Mouse (Mus musculus): ENCODE data around the gene Gys2. TPM values are rescaled to one million over a fixed set of nuclear protein-coding genes. Genes with fewer than 3 reads are reported as not detected.

Gene Gys2
- polyA plus RNA-seq, 1 experiment from 2014 or later = not detected

GRCm38 (mm10) chr6:142387011-142387754, 85.7 kb downstream of the Gys2 start, which contains the start of the genes Recql and Golt1b:
Recql (minus strand) TSS chr6:142387087.
Golt1b (plus strand) TSS chr6:142387221.
- Histone ChIP-seq H3K36me3 (ENCODE audit: control insufficient read depth, insufficient read depth) (no peaks in the 10 kb centered on the region), H3K27me3 (replicated peaks; ENCODE audit: control insufficient read depth, insufficient read depth, low read length) (no peaks in the 10 kb centered on the region), H3K9ac (replicated peaks; ENCODE audit: low read depth, low read length) (peak within 1 kb of the TSS; percentile 88), H3K4me2 (ENCODE audit: low read length) (peak within 1 kb of the TSS; percentile 93), H3K27ac (ENCODE audit: low read length) (peak within 1 kb of the TSS; percentile 54; the same call in 1 of the 2 replicates), H3K4me3 (replicated peaks; ENCODE audit: low read length) (peak within 1 kb of the TSS; percentile 93), H3K4me1 (replicated peaks; ENCODE audit: control insufficient read depth, insufficient read depth, low read length) (peaks cover 16% of the 10 kb centered on the region), H3K9me3 (ENCODE audit: control insufficient read depth, low read length) (no peaks in the 10 kb centered on the region)
- ATAC-seq = peak; percentile 100
- under 1% methylated on average over 68 of the region's 87 CpGs for WGBS

- Histone ChIP-seq H3K27ac (ENCODE audit: low read length) (peak overlapping the region; percentile 54; the same call in 1 of the 2 replicates), H3K4me3 (replicated peaks; ENCODE audit: low read length) (peak overlapping the region; percentile 93), H3K9me3 (ENCODE audit: control insufficient read depth, low read length) (no peaks in the 10 kb centered on the region), H3K4me1 (replicated peaks; ENCODE audit: control insufficient read depth, insufficient read depth, low read length) (peaks cover 16% of the 10 kb centered on the region), H3K36me3 (ENCODE audit: control insufficient read depth, insufficient read depth) (no peaks in the 10 kb centered on the region), H3K27me3 (replicated peaks; ENCODE audit: control insufficient read depth, insufficient read depth, low read length) (no peaks in the 10 kb centered on the region), H3K4me2 (ENCODE audit: low read length) (peak overlapping the region; percentile 93), H3K9ac (replicated peaks; ENCODE audit: low read depth, low read length) (peak overlapping the region; percentile 60)
- ATAC-seq = peak; percentile 77
- WGBS = 5% methylated on average over 31 of the region's 31 CpGs
Observed at GRCm38 (mm10) chr6:142386285-142387010, 86.5 kb downstream of the Gys2 start.

DNA sequence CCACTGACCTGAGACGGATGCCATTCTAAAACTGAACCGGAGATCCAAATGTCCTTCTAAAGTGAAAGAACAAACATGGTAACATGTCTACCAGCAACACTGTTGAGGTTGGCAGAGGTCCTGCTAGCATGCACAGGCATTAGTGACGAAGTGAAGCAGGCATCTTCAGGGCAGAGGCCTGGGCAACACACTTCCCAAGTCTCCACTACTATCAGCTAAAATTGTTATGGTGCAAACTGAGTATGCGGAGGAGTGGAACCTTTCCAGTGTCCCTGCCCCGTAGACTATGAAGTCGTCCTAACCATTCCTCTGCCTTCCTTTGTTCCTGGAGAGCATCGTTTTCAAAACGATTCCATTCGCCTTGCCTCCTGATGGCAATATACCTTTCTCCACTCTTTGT, 88.4 kb downstream of the Gys2 start:
- no peak overlapping the region for H3K4me2 ChIP-seq (ENCODE audit: low read length)
- peaks cover 16% of the 10 kb centered on the region for H3K4me1 ChIP-seq (replicated peaks; ENCODE audit: control insufficient read depth, insufficient read depth, low read length)
- 89% methylated on average over 9 of the region's 9 CpGs for WGBS
- no peak for ATAC-seq
- no peak overlapping the region for H3K4me3 ChIP-seq (replicated peaks; ENCODE audit: low read length)
- H3K36me3 ChIP-seq (ENCODE audit: control insufficient read depth, insufficient read depth) = no peaks in the 10 kb centered on the region
- no peaks in the 10 kb centered on the region for H3K27me3 ChIP-seq (replicated peaks; ENCODE audit: control insufficient read depth, insufficient read depth, low read length)
- no peak overlapping the region for H3K9ac ChIP-seq (replicated peaks; ENCODE audit: low read depth, low read length)
- no peaks in the 10 kb centered on the region for H3K9me3 ChIP-seq (ENCODE audit: control insufficient read depth, low read length)
- no peak overlapping the region for H3K27ac ChIP-seq (ENCODE audit: low read length)

DNA sequence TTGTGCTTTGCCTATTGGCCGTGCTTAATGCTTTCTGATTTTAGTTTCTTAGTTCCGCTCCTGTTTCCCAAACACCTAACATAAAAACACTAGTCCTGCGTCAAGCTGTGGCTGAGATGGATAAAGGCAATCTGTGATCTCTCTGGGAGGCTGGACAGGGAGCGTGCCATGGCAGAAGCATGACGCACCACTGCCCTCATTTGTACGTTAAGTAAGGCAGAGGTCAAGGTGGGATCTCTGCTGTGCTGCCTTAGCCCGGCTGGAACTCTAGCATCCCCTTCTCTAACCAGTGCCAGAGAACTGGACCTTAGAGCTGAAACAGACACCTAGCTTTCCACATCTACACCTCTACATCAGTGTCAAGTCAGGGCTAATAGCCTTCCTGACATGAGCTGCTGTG, 91.3 kb downstream of the Gys2 start:
- H3K9ac ChIP-seq (replicated peaks; ENCODE audit: low read depth, low read length) = no peak overlapping the region
- no peak overlapping the region for H3K27ac ChIP-seq (ENCODE audit: low read length)
- no peak for ATAC-seq
- H3K4me3 ChIP-seq (replicated peaks; ENCODE audit: low read length) = no peak overlapping the region
- peaks cover 3% of the 10 kb centered on the region; the same call in 1 of the 2 replicates for H3K36me3 ChIP-seq (ENCODE audit: control insufficient read depth, insufficient read depth)
- peaks cover 4% of the 10 kb centered on the region for H3K4me1 ChIP-seq (replicated peaks; ENCODE audit: control insufficient read depth, insufficient read depth, low read length)
- no peaks in the 10 kb centered on the region for H3K27me3 ChIP-seq (replicated peaks; ENCODE audit: control insufficient read depth, insufficient read depth, low read length)
- H3K9me3 ChIP-seq (ENCODE audit: control insufficient read depth, low read length) = no peaks in the 10 kb centered on the region
- H3K4me2 ChIP-seq (ENCODE audit: low read length) = no peak overlapping the region
- WGBS = 93% methylated on average over 7 of the region's 7 CpGs

DNA sequence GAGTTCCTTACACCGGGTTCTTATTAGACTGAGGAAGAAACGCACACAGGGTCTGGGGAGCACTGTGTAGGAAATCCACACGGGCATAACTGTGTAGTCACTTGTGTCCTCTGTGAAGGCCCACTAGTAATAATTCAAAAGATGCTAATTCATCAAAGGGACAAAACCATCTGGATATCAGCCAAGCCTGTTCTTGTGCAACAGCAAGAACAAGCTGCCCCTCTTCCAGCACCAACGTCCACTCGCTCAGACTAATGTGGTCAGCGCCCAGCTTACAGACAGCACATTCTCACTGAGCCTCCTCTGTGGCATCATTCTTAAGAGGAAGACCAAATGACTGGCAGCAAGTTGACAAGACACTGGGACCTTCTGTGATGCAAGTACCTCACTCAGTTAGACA, 92.9 kb downstream of the Gys2 start:
- H3K27ac ChIP-seq (ENCODE audit: low read length) = no peak overlapping the region
- no peaks in the 10 kb centered on the region for H3K27me3 ChIP-seq (replicated peaks; ENCODE audit: control insufficient read depth, insufficient read depth, low read length)
- H3K36me3 ChIP-seq (ENCODE audit: control insufficient read depth, insufficient read depth) = peaks cover 6% of the 10 kb centered on the region; the same call in 1 of the 2 replicates
- H3K9me3 ChIP-seq (ENCODE audit: control insufficient read depth, low read length) = no peaks in the 10 kb centered on the region
- H3K4me1 ChIP-seq (replicated peaks; ENCODE audit: control insufficient read depth, insufficient read depth, low read length) = no peaks in the 10 kb centered on the region
- H3K4me2 ChIP-seq (ENCODE audit: low read length) = no peak overlapping the region
- 84% methylated on average over 6 of the region's 6 CpGs for WGBS
- H3K4me3 ChIP-seq (replicated peaks; ENCODE audit: low read length) = no peak overlapping the region
- no peak overlapping the region for H3K9ac ChIP-seq (replicated peaks; ENCODE audit: low read depth, low read length)
- no peak for ATAC-seq

DNA sequence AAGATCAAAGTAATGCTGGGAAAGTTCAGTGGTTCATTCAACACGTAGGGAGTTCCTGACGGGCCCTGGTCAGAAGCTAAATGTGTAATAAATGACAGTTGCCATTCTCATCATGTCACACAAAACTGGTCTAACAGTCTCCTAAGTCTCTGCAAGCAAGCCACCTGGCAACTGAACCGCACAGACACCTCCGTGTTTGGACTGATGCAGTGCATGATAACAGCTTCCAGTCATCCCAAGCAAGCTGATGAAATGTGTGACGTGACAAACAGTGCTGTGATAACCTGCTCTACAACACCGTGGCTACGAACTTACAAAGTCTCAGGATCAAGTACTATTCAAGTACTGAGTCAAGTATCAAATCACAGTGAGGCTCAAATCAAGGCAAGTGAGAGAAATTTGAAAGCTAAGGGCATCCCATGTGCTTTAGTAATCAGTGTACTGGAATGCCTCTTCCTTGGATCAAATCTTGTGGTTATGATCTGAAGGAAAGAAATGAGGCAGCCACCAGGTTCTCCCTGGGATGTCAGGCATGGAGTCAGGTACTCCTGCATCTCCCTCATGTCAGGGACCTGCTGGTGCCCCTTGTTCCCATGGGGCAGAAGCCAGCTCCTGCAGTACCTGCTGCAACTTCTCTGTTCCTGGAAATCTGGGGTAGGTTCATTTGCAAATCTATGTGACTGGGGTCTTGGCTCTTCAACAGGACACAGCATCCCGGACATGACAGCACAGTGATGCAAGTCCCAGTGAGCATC, 94.2 kb downstream of the Gys2 start:
- H3K4me2 ChIP-seq (ENCODE audit: low read length) = no peak overlapping the region
- H3K9me3 ChIP-seq (ENCODE audit: control insufficient read depth, low read length) = no peaks in the 10 kb centered on the region
- no peak overlapping the region for H3K27ac ChIP-seq (ENCODE audit: low read length)
- H3K4me1 ChIP-seq (replicated peaks; ENCODE audit: control insufficient read depth, insufficient read depth, low read length) = no peaks in the 10 kb centered on the region
- H3K9ac ChIP-seq (replicated peaks; ENCODE audit: low read depth, low read length) = no peak overlapping the region
- H3K4me3 ChIP-seq (replicated peaks; ENCODE audit: low read length) = no peak overlapping the region
- ATAC-seq = no peak
- 94% methylated on average over 8 of the region's 8 CpGs for WGBS
- H3K27me3 ChIP-seq (replicated peaks; ENCODE audit: control insufficient read depth, insufficient read depth, low read length) = no peaks in the 10 kb centered on the region
- H3K36me3 ChIP-seq (ENCODE audit: control insufficient read depth, insufficient read depth) = peaks cover 10% of the 10 kb centered on the region; the same call in 1 of the 2 replicates

GRCm38 (mm10) chr6:142377081-142377480, 95.8 kb downstream of the Gys2 start:
- H3K4me3 ChIP-seq (replicated peaks; ENCODE audit: low read length) = no peak overlapping the region
- no peak overlapping the region for H3K9ac ChIP-seq (replicated peaks; ENCODE audit: low read depth, low read length)
- no peaks in the 10 kb centered on the region for H3K4me1 ChIP-seq (replicated peaks; ENCODE audit: control insufficient read depth, insufficient read depth, low read length)
- H3K27me3 ChIP-seq (replicated peaks; ENCODE audit: control insufficient read depth, insufficient read depth, low read length) = no peaks in the 10 kb centered on the region
- no peak for ATAC-seq
- no peak overlapping the region for H3K4me2 ChIP-seq (ENCODE audit: low read length)
- no peaks in the 10 kb centered on the region for H3K9me3 ChIP-seq (ENCODE audit: control insufficient read depth, low read length)
- WGBS = 66% methylated on average over 1 of the region's 1 CpGs
- peaks cover 10% of the 10 kb centered on the region; the same call in 1 of the 2 replicates for H3K36me3 ChIP-seq (ENCODE audit: control insufficient read depth, insufficient read depth)
- H3K27ac ChIP-seq (ENCODE audit: low read length) = no peak overlapping the region

Measured in forebrain, embryonic 16.5 days (tissue).